Comparison of ENCODE assay signal across 18 mouse cellular contexts in genomic region chr13:54596870-54597269, GRCm38 (mm10). TPM values are rescaled to one million over a fixed set of nuclear protein-coding genes. Genes with fewer than 3 reads are reported as not detected.
DNase-seq lines count a peak whose midpoint lies in the region; ATAC-seq and TF ChIP-seq lines count a peak whose summit lies in the region.
"Had no signal": no experiment of that assay in that cellular context is flagged by ENCODE, and none has a peak within 500 bp of the region (broad histone marks: within the 10 kb centered on the region; RNA-seq: fewer than 3 reads in every experiment).

No protein-coding gene starts in this region.

- H3K4me1 ChIP-seq in heart, embryonic 12.5 days (replicated peaks) = peaks cover 38% of the 10 kb centered on the region
- H3K4me1 ChIP-seq in intestine, embryonic 15.5 days (replicated peaks) = 0 out of 2 replicates have a peak, but pooled peaks cover 8% of the 10 kb centered on the region
- peaks cover 3% of the 10 kb centered on the region; the same call in 1 of the 2 replicates for H3K4me1 ChIP-seq in intestine, postnatal 0 days (replicated peaks; ENCODE audit: control insufficient read depth, insufficient read depth, low read length)
- H3K4me1 ChIP-seq in lung, embryonic 16.5 days (replicated peaks; ENCODE audit: control insufficient read depth, insufficient read depth, low read length) = peaks cover 7% of the 10 kb centered on the region

- peak overlapping the region; percentile 29; the same call in 1 of the 2 replicates for H3K4me2 ChIP-seq in heart, embryonic 12.5 days
- no peak overlapping the region for H3K4me2 ChIP-seq in intestine, embryonic 15.5 days (replicated peaks)
- no peak overlapping the region for H3K4me2 ChIP-seq in intestine, postnatal 0 days (replicated peaks; ENCODE audit: low read depth)
- no peak overlapping the region for H3K4me2 ChIP-seq in lung, embryonic 16.5 days (ENCODE audit: low read depth, low read length)
- H3K4me2 ChIP-seq: hindbrain, embryonic 12.5 days; limb, embryonic 12.5 days; midbrain, embryonic 13.5 days; neural tube, embryonic 13.5 days had no signal

- peaks cover 37% of the 10 kb centered on the region for H3K36me3 ChIP-seq in heart, embryonic 12.5 days
- peaks cover 4% of the 10 kb centered on the region; the same call in 1 of the 2 replicates for H3K36me3 ChIP-seq in intestine, embryonic 15.5 days
- H3K36me3 ChIP-seq in intestine, postnatal 0 days (ENCODE audit: control insufficient read depth, insufficient read depth) = peaks cover 39% of the 10 kb centered on the region
- no peaks in the 10 kb centered on the region; the same call in none of the 2 replicates for H3K36me3 ChIP-seq in lung, embryonic 16.5 days (ENCODE audit: control insufficient read depth, insufficient read depth, low read length)

- no peak overlapping the region for H3K4me3 ChIP-seq in heart, embryonic 12.5 days
- H3K4me3 ChIP-seq in intestine, embryonic 15.5 days (replicated peaks) = no peak overlapping the region
- no peak overlapping the region for H3K4me3 ChIP-seq in intestine, postnatal 0 days (ENCODE audit: low read depth, low read length)
- H3K4me3 ChIP-seq in lung, embryonic 16.5 days (ENCODE audit: low read length) = no peak overlapping the region
- H3K4me3 ChIP-seq: erythroblast, embryonic 14.5 days; hindbrain, embryonic 12.5 days; limb, embryonic 12.5 days; midbrain, embryonic 13.5 days; neural tube, embryonic 13.5 days had no signal

- intact Hi-C loops in heart, postnatal 14 days (cut with DNase I) = no loop called here

- ATAC-seq in heart, embryonic 12.5 days (ENCODE audit: insufficient number of reproducible peaks, low FRiP score) = peak; percentile 33; the same call in 1 of the 2 replicates
- ATAC-seq in intestine, embryonic 15.5 days = 0 out of 2 replicates have a peak, but pooled peaks have one; percentile 3
- no peak for ATAC-seq in intestine, postnatal 0 days
- 0 out of 2 replicates have a peak, but pooled peaks have one; percentile 8 for ATAC-seq in lung, embryonic 16.5 days (ENCODE audit: low read depth)
- ATAC-seq: forebrain, embryonic 14.5 days; midbrain, embryonic 13.5 days had no signal

- no peaks in the 10 kb centered on the region for H3K9me3 ChIP-seq in heart, embryonic 12.5 days (replicated peaks)
- H3K9me3 ChIP-seq in intestine, embryonic 15.5 days = no peaks in the 10 kb centered on the region
- no peaks in the 10 kb centered on the region for H3K9me3 ChIP-seq in intestine, postnatal 0 days (ENCODE audit: control insufficient read depth)
- no peaks in the 10 kb centered on the region for H3K9me3 ChIP-seq in lung, embryonic 16.5 days (ENCODE audit: control insufficient read depth, low read length)
- H3K9me3 ChIP-seq: hindbrain, embryonic 12.5 days; limb, embryonic 12.5 days; midbrain, embryonic 13.5 days; neural tube, embryonic 13.5 days had no signal

- TF ChIP-seq CTCF in intestine, postnatal 0 days (IDR thresholded peaks at IDR 0.05; ENCODE audit: low read depth) = no peak

- H3K9ac ChIP-seq in heart, embryonic 12.5 days = peak overlapping the region; percentile 29; the same call in 1 of the 2 replicates
- H3K9ac ChIP-seq in intestine, embryonic 15.5 days = no peak overlapping the region
- no peak overlapping the region for H3K9ac ChIP-seq in intestine, postnatal 0 days (ENCODE audit: low read depth, low read length)
- no peak overlapping the region for H3K9ac ChIP-seq in lung, embryonic 16.5 days (ENCODE audit: low read length)
- H3K9ac ChIP-seq: hindbrain, embryonic 12.5 days; limb, embryonic 12.5 days; liver, embryonic 14.5 days; midbrain, embryonic 13.5 days; neural tube, embryonic 13.5 days had no signal

- DNase-seq in heart, postnatal 14 days = no peak
- no peak for DNase-seq in lung, postnatal 10 days
- DNase-seq in cerebellum, adult 11-12 months = no peak
- DNase-seq: adrenal gland, adult 2 months; cerebellum, adult 8-10 months; lung, postnatal 14 days; thymus, postnatal 36 days had no signal

- 43% methylated on average over 5 of the region's 5 CpGs for WGBS in heart, embryonic 12.5 days
- WGBS in intestine, embryonic 15.5 days = 65% methylated on average over 5 of the region's 5 CpGs
- 42% methylated on average over 5 of the region's 5 CpGs for WGBS in intestine, postnatal 0 days
- WGBS in lung, embryonic 16.5 days = 51% methylated on average over 5 of the region's 5 CpGs

- H3K27me3 ChIP-seq in heart, embryonic 12.5 days (replicated peaks) = no peaks in the 10 kb centered on the region
- no peaks in the 10 kb centered on the region for H3K27me3 ChIP-seq in intestine, embryonic 15.5 days (replicated peaks)
- no peaks in the 10 kb centered on the region for H3K27me3 ChIP-seq in intestine, postnatal 0 days (replicated peaks; ENCODE audit: control insufficient read depth, insufficient read depth, low read length)
- no peaks in the 10 kb centered on the region for H3K27me3 ChIP-seq in lung, embryonic 16.5 days (ENCODE audit: control insufficient read depth, insufficient read depth, low read depth, low read length)
- H3K27me3 ChIP-seq: hindbrain, embryonic 12.5 days; limb, embryonic 12.5 days; neural tube, embryonic 13.5 days had no signal

- H3K27ac ChIP-seq in heart, embryonic 12.5 days (ENCODE audit: poor library complexity, severe bottlenecking) = peak overlapping the region; percentile 71
- H3K27ac ChIP-seq in intestine, embryonic 15.5 days = no peak overlapping the region
- no peak overlapping the region for H3K27ac ChIP-seq in intestine, postnatal 0 days (ENCODE audit: low read depth, low read length)
- H3K27ac ChIP-seq in lung, embryonic 16.5 days (ENCODE audit: low read length) = no peak overlapping the region
- H3K27ac ChIP-seq: hindbrain, embryonic 12.5 days; limb, embryonic 12.5 days; liver, embryonic 14.5 days; midbrain, embryonic 13.5 days; neural tube, embryonic 13.5 days had no signal

RNA-seq across cellular contexts. Expression of gene Higd2a, which starts 6.9 kb away (rescaled TPM):
- 242 and 247 TPM in 2 replicates for polyA plus RNA-seq in heart, embryonic 12.5 days (2016; fragmentation: Nextera tagmentation; extraction: Ambion mirVana)
- 100 to 1,000 TPM; 216 to 231 TPM for total RNA-seq in heart, postnatal 14 days (2021)
- polyA plus RNA-seq in intestine, embryonic 15.5 days (2015; fragmentation: Nextera tagmentation; extraction: Ambion mirVana) = 233 and 239 TPM in 2 replicates
- polyA plus RNA-seq in intestine, postnatal 0 days (2015; fragmentation: Nextera tagmentation; extraction: Ambion mirVana) = 289 and 298 TPM in 2 replicates
- polyA plus RNA-seq in lung, embryonic 16.5 days (2015; fragmentation: Nextera tagmentation; extraction: Ambion mirVana) = 189 and 192 TPM in 2 replicates

RNA-seq across cellular contexts. Expression of gene Nop16, which starts 7.0 kb away (rescaled TPM):
- polyA plus RNA-seq in heart, embryonic 12.5 days (2016; fragmentation: Nextera tagmentation; extraction: Ambion mirVana) = 55.5 and 60.3 TPM in 2 replicates
- 10 to 100 TPM; 14.7 to 15.1 TPM for total RNA-seq in heart, postnatal 14 days (2021)
- polyA plus RNA-seq in intestine, embryonic 15.5 days (2015; fragmentation: Nextera tagmentation; extraction: Ambion mirVana) = 86.1 and 93.9 TPM in 2 replicates
- 25.3 and 25.7 TPM in 2 replicates for polyA plus RNA-seq in intestine, postnatal 0 days (2015; fragmentation: Nextera tagmentation; extraction: Ambion mirVana)
- polyA plus RNA-seq in lung, embryonic 16.5 days (2015; fragmentation: Nextera tagmentation; extraction: Ambion mirVana) = 69.2 and 71.2 TPM in 2 replicates

RNA-seq across cellular contexts. Expression of gene Cltb, which starts 14.3 kb away (rescaled TPM):
- 48.9 and 52.6 TPM in 2 replicates for polyA plus RNA-seq in heart, embryonic 12.5 days (2016; fragmentation: Nextera tagmentation; extraction: Ambion mirVana)
- total RNA-seq in heart, postnatal 14 days (2021) = 10 to 100 TPM; 91.8 to 93.1 TPM
- 76.9 and 78.6 TPM in 2 replicates for polyA plus RNA-seq in intestine, embryonic 15.5 days (2015; fragmentation: Nextera tagmentation; extraction: Ambion mirVana)
- polyA plus RNA-seq in intestine, postnatal 0 days (2015; fragmentation: Nextera tagmentation; extraction: Ambion mirVana) = 154 and 158 TPM in 2 replicates
- polyA plus RNA-seq in lung, embryonic 16.5 days (2015; fragmentation: Nextera tagmentation; extraction: Ambion mirVana) = 46.2 and 47.8 TPM in 2 replicates

RNA-seq across cellular contexts. Expression of gene Arl10, which starts 22.1 kb away (rescaled TPM):
- 19.9 and 23.3 TPM in 2 replicates for polyA plus RNA-seq in heart, embryonic 12.5 days (2016; fragmentation: Nextera tagmentation; extraction: Ambion mirVana)
- total RNA-seq in heart, postnatal 14 days (2021) = 1 to 10 TPM; 8.1 to 8.4 TPM
- 21.7 and 25.2 TPM in 2 replicates for polyA plus RNA-seq in intestine, embryonic 15.5 days (2015; fragmentation: Nextera tagmentation; extraction: Ambion mirVana)
- polyA plus RNA-seq in intestine, postnatal 0 days (2015; fragmentation: Nextera tagmentation; extraction: Ambion mirVana) = 9.3 and 11.3 TPM in 2 replicates
- polyA plus RNA-seq in lung, embryonic 16.5 days (2015; fragmentation: Nextera tagmentation; extraction: Ambion mirVana) = 25.3 and 28.6 TPM in 2 replicates
- polyA plus RNA-seq: erythroblast, embryonic 14.5 days had no signal

RNA-seq across cellular contexts. Expression of gene Faf2, which starts 24.7 kb away (rescaled TPM):
- polyA plus RNA-seq in heart, embryonic 12.5 days (2016; fragmentation: Nextera tagmentation; extraction: Ambion mirVana) = 48.8 and 50.2 TPM in 2 replicates
- 10 to 100 TPM; 29.7 to 31.4 TPM for total RNA-seq in heart, postnatal 14 days (2021)
- 67.5 and 68.5 TPM in 2 replicates for polyA plus RNA-seq in intestine, embryonic 15.5 days (2015; fragmentation: Nextera tagmentation; extraction: Ambion mirVana)
- 43.9 and 45.9 TPM in 2 replicates for polyA plus RNA-seq in intestine, postnatal 0 days (2015; fragmentation: Nextera tagmentation; extraction: Ambion mirVana)
- 72.1 and 78.6 TPM in 2 replicates for polyA plus RNA-seq in lung, embryonic 16.5 days (2015; fragmentation: Nextera tagmentation; extraction: Ambion mirVana)
